Mouse (Mus musculus): Measurements from ENCODE around the gene Jak1. TPM values are rescaled to one million over a fixed set of nuclear protein-coding genes. Genes with fewer than 3 reads are reported as not detected.
A peak's percentile ranks its signal among the peaks of the same experiment; 100 is the strongest.

Jak1 gene
- 100 to 1,000 TPM; 103 to 106 TPM for total RNA-seq (2021)

- peak; percentile 97 for DNase-seq
- intact Hi-C loops (cut with DNase I), result loop anchor here (10.0 kb wide), 1 partner anchor 60 kb away; no protein-coding TSS in a partner anchor
Observed at GRCm38 (mm10) chr4:101264741-101265513, at the start of gene Jak1. Jak1 (minus strand) TSS chr4:101265282.

DNA sequence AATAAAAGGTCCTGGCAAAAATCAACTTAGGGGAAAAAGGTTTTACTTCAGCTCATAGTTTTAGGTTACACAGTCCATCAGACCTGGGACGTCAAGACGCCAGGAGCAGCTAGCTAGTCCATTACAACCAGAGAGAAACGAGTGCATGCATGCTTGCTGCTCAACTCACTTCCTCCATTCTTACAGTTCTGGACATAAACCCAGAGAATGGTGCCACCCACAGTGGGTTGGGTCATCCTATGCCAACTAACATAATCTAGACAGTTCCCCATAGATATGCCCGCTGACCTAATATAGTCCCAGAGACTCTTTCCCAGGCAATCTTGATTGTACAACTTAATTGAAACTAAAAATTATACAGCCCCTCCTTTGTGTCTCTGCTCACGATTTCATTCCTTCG is 47.0 kb upstream of the Jak1 start:
- intact Hi-C loops (cut with DNase I), result no loop called here
- no peak for DNase-seq

GRCm38 (mm10) chr4:101308166-101308565 is 43.1 kb upstream of the Jak1 start:
- no peak for DNase-seq
- intact Hi-C loops (cut with DNase I), result no loop called here

DNA sequence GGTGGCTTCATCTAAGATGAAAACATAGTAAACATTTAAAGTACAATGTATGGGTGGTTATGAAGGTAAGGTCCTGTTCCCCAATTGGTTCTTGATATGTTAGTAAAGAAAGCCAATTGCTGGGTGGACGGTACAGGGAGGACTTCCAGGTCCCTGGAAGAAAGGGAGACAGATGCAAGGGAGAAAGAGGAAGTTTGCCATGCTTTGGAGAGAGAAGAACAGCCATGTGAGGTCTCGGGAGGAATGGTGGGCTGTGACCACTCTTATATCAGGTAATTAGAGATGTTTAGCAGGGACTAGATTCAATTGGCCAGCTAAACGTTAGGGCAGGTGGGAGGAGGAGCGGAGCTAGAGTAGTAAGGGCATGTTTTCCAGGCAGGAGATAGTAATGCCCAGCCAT is 42.2 kb upstream of the Jak1 start:
- no peak for DNase-seq
- intact Hi-C loops (cut with DNase I), result no loop called here

DNA sequence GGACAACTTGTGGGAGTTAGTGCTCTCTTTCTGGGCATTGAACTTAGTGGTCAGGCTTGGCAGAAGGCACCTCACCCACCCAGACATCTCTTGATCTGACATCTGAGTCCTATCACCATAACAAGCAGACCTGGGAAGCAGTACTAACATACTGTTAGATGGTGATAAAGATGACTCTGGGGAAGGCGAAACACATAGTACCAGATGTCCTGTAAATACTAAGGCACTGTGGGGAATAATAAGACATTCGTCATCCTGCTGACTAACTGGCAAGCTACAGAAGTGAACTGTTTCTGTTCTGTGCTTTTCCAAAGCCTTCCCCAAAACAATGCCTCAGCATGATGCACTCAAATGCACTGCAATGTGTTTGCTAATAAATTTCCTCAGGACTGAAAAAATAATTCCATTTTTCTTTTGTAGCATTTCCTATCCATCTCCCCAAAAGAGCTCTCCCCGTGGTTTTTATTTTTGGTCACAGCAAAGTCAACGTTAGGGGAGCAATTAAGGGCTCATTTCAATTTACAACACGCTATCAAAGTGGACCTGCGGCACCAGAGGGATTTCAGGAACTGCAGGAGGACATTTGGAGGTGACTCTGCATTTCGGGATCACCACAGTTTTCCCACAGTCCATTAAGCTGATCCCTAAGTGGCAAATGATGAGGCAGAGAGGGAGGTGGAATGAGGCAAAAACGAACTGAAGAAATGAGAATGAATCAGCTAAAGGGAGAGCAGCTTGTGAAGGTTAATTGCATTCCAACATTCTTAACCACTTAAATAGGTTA is 41.2 kb upstream of the Jak1 start:
- no peak for DNase-seq
- intact Hi-C loops (cut with DNase I), result no loop called here

DNA sequence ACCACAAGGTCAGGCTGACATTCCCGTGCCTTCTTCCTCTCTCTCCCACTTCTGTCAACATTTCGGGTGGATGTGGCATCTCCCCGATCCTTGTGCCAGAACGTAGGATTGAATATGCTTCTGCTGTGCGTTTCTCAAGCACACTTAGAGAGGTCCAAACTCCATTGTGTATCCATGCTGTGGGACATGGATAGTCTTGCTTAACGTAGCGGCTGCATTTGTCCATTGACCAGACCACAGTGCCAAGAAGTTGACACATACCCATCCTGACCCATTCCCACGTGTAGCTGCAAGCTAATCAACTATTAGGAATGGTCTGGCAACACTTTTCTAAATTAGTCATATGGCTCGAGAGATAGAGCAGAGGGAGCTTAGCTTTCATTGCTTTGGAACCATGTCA is 40.0 kb upstream of the Jak1 start:
- intact Hi-C loops (cut with DNase I), result no loop called here
- no peak for DNase-seq

DNA sequence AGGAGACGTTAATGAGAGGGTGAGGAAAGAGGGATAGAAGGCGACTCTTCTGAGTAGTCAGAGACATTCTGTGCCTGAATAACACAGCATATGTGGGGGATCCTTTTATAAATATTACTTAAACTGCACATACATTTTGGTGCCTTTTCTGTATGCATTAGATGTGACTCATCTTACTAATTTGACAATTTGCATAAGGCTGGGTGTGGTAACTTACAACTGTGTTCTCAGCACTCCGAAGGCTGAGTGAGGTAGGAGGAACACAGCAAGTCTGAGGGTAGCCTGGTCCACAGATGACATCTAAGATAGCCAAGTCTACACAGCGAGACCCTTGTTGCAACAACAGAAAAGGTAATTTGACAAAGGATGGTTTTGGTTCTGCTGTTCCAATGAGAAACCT is 39.0 kb upstream of the Jak1 start:
- no peak for DNase-seq
- intact Hi-C loops (cut with DNase I), result no loop called here

GRCm38 (mm10) chr4:101300392-101300910 is 35.4 kb upstream of the Jak1 start:
- intact Hi-C loops (cut with DNase I), result no loop called here
- no peak for DNase-seq

DNA sequence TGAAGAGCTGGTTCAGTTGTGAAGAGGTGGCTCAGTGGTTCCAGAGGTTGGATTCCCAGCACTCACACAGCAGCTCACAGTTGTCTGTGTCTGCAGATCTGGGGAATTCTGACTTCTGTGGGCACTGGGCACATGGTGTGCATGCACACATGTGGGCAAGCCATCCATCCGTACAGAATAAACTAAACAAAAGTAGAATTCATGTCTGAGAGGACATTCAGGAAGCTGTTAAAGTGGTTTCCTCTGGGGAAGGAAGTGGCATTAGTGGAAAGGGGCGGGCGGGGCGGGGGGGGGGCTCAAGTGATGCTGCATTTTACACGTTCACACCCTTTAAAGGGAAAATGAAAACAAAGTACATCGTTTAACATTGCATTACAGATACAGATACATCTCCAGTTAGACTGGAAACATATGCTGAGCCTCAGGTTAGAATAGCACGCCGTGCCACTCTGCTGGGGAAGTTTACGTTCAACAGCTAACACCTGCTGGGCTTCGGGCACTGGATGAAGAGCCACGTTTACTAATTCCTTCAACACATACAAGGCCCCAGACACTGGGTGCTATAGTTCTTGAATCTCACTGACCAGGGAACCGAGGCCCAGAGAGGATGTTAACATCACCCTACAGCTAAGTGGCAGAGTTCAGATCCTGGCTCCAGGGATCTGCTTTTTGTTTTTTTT is 33.4 kb upstream of the Jak1 start:
- intact Hi-C loops (cut with DNase I), result no loop called here
- DNase-seq, result no peak

DNA sequence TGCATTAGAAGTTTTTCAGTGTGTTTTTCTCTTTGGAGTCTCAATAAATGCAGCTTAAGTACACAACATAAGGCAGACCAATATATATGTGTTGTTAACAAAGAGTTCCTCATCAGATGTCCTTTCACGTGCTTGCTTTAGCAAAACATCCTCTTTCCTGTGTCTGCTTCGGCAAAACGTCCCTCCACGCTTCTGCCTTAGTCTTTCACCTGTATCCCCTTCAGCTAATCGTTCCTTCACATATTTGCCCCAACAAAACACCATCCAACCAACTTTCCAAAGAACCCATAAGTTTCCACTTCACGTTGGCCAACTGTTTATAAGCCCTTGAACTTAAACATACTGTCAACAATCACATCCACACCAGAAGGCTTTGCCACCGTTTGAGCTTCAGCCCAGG is 31.8 kb upstream of the Jak1 start:
- no peak for DNase-seq
- intact Hi-C loops (cut with DNase I), result no loop called here

- no peak for DNase-seq
- intact Hi-C loops (cut with DNase I), result no loop called here
Observed at GRCm38 (mm10) chr4:101295788-101296187, 30.7 kb upstream of the Jak1 start.

DNA sequence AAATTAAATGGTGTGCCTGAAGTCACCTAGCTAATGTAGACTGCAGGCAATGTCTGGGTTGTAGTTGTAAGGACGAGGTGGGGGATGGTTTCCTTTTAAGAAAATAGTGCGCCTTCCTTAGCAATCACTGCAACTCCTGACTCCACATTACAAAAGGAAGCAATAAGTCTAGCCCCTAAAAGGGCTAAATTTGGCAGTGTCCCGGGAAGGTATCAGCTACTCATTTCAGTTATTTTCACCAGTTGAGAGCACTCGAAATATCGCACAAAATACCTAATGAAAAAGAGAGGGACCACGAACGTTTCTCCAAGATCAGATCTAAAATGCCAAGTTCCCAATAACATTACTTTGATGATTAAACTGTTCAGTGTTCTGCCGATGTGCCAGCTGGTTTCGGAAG is 28.6 kb upstream of the Jak1 start:
- DNase-seq, result no peak
- intact Hi-C loops (cut with DNase I), result no loop called here

DNA sequence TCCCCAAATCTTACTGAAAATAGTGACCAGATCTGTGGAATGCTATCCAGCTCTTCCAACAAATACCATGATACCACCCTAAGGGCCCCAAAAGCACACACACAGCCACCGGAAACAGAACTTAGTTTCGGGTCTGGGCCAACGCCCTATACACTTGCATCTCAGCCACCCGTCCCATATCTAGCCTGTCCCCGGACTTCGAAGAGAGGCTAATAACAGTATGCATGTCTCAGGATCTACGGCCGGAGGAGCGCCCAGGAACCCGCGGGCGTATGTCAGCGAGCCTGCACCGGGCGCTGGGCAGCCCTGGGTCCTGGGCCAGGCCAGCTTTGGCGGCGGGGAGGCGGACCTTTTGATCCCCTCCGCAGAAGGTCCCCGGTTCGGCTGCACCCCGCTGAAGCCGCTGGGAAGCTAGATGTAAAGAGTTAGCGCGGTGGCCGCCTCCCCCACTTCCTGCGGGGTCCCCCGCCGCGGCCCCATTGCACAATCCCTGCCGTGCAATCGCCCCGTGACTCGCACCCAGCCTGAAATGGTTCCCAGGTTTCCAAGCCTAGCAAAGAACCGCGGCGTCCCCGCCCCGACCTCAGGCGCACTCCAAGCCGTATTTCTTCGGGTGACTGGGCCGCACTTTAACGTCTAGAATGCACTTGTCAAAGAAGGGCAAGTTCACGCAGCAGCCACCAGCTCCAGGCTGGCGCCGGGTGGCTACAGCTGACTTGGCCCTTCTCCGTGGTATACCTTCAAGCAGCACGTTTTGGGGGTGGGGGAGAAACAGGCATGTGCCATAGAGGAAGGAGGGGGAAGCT is 27.9 kb upstream of the Jak1 start:
- peak; percentile 11 for DNase-seq
- intact Hi-C loops (cut with DNase I), result no loop called here

GRCm38 (mm10) chr4:101292028-101292735 is 27.1 kb upstream of the Jak1 start:
- peak; percentile 68 for DNase-seq
- intact Hi-C loops (cut with DNase I), result no loop called here

DNA sequence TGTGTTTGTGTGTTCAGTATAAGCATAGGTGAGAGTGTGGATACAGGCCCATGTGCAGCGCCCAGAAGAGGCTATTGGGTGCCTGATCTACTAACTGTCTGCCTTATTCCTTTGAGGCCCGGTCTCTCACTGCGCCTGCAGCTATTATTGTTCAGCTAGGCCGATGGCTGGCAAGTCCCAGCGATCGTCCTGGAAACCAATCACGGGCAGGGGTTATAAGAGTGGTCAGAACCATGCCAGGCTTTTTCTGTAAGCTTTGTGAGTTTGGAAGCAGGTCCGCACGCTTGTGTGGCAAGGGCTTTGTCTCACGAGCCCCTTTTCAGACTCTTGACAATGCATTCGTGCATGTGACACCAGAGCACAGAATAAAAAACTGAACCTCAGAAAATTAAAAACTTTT is 23.2 kb upstream of the Jak1 start:
- intact Hi-C loops (cut with DNase I), result no loop called here
- peak; percentile 17 for DNase-seq

- intact Hi-C loops (cut with DNase I), result no loop called here
- DNase-seq, result no peak
Observed at GRCm38 (mm10) chr4:101286562-101286961, 21.5 kb upstream of the Jak1 start.

DNA sequence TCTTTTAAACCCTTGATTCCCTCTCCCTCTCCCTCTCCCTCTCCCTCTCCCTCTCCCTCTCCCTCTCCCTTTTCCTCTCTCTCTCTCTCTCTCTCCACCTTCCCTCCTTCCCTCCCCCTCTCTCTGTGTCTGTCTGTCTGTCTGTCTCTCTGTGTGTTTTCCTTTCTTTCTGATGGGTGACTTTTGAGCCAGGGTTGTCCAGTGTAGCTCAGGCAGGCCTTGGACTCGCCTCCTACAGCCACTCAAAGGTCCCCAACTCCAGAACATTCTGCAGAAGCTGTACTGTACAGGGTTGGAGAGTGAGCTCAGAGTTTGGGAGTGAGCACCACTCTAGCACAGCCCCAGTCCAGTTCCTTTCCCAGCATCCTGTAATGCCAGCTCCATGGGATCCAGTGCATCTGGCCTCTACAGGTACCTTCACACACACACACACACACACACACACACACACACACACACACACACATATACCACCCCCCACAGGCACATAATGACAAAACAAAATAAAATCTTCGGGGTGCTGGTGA is 20.9 kb upstream of the Jak1 start:
- intact Hi-C loops (cut with DNase I), result no loop called here
- DNase-seq, result no peak

DNA sequence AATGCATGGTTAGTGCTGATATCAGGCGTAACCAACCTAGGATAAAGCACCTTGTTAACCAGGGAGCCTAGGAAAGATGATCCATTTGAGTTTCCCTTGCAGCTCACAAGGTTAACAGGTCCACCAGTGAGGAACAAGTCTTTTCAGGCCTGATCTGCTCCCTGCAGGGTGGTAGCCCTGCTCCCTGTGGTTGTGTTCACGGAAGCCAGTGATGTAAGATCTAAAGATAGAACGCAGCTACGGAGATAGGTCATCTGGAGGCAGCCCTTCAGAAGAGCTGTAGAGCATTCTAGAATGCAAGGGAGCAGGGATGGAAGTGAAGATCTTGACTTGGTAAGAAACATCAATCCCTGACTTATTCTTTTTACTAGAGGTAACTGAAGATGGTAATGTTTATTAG is 18.9 kb upstream of the Jak1 start:
- intact Hi-C loops (cut with DNase I), result no loop called here
- DNase-seq, result no peak

DNA sequence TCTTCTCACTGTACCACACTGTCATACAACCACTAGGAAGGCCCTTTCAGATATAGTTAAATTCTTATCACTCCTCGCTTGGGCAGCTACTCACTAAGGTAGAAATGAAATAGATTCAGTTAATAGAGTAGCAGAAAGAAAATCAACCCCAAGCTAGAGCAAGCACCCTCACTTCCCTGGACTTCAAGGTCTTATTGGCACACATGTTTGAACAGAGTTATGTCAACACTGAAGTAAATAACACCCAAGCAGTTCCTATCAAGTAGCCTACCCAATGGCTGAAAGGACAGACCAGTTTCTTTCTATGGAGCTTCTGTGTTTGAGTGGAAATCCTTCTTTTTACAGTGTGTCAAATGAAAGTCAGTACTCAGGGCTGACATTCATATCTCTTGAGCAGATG is 17.2 kb upstream of the Jak1 start:
- no peak for DNase-seq
- intact Hi-C loops (cut with DNase I), result no loop called here

- no peak for DNase-seq
- intact Hi-C loops (cut with DNase I), result no loop called here
Observed at GRCm38 (mm10) chr4:101280119-101280518, 15.0 kb upstream of the Jak1 start.
